Mouse (Mus musculus): ENCODE measurements around the gene Hs6st1.

- TF ChIP-seq ZNF384 (IDR thresholded peaks at IDR 0.05; ENCODE audit: low read depth, low read length) (no peak), ZKSCAN1 (IDR thresholded peaks at IDR 0.05; ENCODE audit: borderline replicate concordance, low read depth, low read length) (no peak), MYC (IDR thresholded peaks at IDR 0.05; ENCODE audit: low read depth, low read length) (no peak), PAX5 (IDR thresholded peaks at IDR 0.05; ENCODE audit: low read length) (no peak), SIN3A (IDR thresholded peaks at IDR 0.05; ENCODE audit: low read length) (no peak), CTCF (conservative IDR thresholded peaks at IDR 0.05 in 1 of 2, IDR thresholded peaks at IDR 0.05 in 1 of 2; ENCODE audit: low read depth in 2 of 2, low read length in 2 of 2) (no peak), ZC3H11A (IDR thresholded peaks at IDR 0.05; ENCODE audit: low read depth, low read length) (no peak), ETS1 (conservative IDR thresholded peaks at IDR 0.05; ENCODE audit: low read depth, low read length) (no peak), POLR2A (IDR thresholded peaks at IDR 0.05; ENCODE audit: low read depth, low read length) (no peak), E2F4 (IDR thresholded peaks at IDR 0.05; ENCODE audit: insufficient replicate concordance, low read depth, low read length) (no peak), ELF1 (IDR thresholded peaks at IDR 0.05; ENCODE audit: low read depth, low read length) (no peak), GABPA (IDR thresholded peaks at IDR 0.05; ENCODE audit: insufficient replicate concordance, low read depth, low read length) (no peak), POLR2AphosphoS2 (IDR thresholded peaks at IDR 0.05; ENCODE audit: low read depth, low read length) (no peak), ZMIZ1 (IDR thresholded peaks at IDR 0.05; ENCODE audit: low read depth, low read length) (no peak)
Observed at GRCm38 (mm10) chr1:36061211-36061915, 6.8 kb upstream of the Hs6st1 start.

All from CH12.LX (cell line).